Mouse (Mus musculus) gastrocnemius, adult 8-10 months (tissue): ENCODE measurements around the gene Rpap1. TPM values are rescaled to one million over a fixed set of nuclear protein-coding genes. Genes with fewer than 3 reads are reported as not detected.

ENCODE experiments used
- DNase-seq, 2 experiments: peaks; one replicate each; pipeline ENCODE4 v3.0.0; 2022; ENCODE audit warnings: low spot score in 2 of 2
- total RNA-seq, 4 experiments: library from RNA; stranded (reverse); gene quantifications; 2 replicates each; pipeline ENCODE4 v1.2.4; 2022

Gene Rpap1
- total RNA-seq, 4 experiments from 2014 or later, result 14.2 to 17.0 (median 16.2) TPM

DNA sequence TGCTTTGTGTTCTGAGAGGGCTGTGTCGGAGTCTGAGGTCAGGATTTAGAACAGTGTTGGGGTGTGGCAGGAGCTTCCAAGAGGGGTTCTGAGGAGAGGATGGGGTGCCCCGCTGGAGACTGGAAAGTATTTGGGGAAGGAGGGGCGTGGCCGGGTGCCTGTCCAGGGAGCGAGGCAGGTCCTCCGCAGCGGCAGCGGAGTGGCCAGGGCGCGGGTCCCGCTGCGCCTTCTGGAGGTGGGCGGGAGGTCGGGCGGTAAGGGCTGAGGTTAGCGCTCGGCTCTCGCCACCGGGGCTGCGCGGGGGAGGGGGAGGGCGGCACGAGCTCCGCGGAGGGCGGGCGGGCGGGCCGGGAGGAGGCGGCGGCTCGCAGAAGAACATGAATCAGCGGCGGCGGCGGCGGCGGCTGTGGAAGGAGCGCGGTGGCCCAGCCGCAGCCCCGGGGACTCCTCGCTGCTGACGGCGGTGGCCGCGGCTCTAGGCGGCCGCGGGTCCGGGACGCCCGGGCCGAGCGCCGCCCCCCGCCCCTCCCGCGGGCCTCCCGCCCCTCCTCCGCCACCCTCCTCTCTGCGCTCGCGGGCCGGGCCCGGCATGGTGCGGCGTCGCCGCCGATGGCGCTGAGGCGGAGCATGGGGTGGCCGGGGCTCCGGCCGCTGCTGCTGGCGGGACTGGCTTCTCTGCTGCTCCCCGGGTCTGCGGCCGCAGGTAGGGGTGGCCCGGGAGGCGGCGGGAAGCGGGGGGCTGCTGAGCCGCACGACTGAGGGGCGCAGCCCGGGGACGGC, 12.0 kb upstream of the Rpap1 start:
- DNase-seq, result no peak

DNA sequence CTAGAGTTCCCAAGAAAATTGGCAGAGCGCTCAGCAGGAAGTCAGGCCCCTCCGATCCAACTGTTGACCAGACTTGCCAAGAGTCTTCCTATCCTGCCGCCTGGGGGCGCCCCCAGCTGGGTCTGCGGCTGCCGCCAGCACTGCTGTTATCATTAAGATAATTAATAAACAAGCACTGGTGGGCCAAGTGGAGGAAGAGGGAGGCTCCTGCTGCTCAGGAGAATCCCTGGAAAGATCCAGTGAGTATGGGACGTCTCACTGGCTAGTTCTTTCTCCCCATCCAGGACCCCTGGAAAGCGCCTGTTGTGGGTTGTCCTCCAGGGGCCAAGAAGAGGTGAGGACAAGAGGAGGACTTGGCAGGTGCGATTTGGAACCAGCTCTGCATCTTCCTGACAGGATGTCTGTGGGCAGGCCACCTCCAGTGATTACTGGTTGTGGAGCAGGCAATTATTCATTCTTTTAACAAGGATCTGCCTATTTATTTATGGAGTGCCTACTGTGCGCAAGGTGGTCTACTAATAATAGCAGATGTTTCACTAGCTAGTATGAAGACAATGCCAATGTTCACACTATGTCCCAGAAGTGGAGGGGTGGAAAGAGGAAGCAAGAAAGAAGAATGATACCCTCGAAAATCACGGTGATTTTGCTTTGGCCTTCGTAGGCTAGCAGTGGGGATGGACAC, 11.1 kb upstream of the Rpap1 start:
- no peak for DNase-seq

DNA sequence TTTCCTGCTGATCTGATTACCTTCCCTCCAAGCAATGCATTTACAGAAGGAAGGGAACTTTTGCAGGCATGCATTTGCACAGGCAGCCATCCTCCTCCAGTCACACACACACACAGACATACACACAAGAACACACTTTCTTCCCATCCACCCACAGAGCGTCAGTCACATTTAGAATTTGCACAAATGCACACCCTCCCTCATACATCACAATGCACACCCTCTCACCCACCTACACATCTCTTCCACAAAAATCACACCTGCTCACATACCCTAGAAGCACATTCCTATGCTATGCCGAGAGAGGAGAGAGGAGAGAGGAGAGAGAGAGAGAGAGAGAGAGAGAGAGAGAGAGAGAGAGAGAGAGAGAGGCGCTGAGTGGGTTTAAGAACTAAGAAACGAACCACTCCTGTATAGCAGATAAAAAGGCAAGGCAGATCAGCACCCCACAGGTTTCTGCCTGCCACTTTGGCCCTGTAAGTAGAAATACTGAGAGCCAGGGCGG, 10.0 kb upstream of the Rpap1 start, which contains the start of gene Tyro3:
Gene Tyro3 (plus strand): TSS at position 455 of the 505 bp plus-strand sequence.
- DNase-seq, result no peak

DNA sequence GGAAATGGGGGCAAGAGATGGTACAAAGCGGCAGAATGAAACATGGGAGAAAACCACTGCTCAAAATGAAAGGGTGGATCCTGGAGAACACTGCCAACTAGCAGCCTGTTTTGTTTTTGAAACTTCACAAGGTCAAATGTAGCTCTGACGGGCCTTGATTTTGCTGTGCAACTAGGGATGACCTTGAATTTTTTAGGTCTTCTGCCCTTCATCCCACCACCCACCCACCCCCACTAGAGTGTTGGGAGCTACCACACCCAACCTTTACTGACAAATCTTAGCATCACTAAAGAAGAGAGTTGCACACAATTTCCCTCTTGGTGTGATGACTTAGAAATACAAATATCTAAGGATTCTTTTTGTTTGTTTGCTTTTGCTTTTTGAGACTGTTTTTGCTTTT, 2.7 kb upstream of the Rpap1 start:
- DNase-seq, result no peak

DNA sequence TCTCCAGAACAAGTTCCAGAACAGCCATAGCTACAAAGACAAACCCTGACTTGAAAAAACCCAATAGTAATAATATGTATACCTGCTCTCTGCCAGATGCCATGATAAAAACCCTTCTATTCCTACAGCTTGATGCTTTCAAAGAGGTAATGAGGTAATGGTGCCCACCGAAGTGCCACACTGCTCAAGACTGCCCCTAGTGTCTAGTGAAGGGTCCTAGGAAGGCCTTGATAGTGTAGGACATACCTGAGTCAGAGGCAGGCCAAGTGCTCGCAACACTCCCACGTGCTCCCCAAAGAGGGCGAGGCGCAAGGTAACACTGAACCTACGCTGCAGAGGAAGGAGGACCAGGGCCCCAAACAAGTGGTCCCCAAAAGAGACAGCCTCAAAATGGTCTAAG, 20.1 kb downstream of the Rpap1 start:
- DNase-seq, result no peak

DNA sequence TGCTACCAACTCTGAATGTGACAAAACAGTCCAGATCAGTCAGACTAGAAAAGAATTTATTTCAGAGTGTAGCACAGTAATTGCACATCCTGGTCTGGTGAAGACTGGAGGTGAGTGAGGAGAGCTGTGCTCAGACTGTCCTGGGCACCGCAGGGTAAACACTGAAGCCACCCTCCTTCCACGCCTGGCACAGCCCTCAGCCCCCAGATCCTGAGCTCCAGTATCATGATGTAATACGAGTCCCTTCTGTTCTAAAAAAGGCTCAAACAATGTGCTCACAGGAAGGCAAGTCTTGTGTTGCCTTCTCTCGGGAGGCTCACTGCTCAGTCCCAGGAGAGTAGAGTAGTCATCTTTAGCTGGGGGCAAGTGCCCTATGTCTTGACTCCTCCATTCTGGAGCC, 23.4 kb downstream of the Rpap1 start:
- no peak for DNase-seq

DNA sequence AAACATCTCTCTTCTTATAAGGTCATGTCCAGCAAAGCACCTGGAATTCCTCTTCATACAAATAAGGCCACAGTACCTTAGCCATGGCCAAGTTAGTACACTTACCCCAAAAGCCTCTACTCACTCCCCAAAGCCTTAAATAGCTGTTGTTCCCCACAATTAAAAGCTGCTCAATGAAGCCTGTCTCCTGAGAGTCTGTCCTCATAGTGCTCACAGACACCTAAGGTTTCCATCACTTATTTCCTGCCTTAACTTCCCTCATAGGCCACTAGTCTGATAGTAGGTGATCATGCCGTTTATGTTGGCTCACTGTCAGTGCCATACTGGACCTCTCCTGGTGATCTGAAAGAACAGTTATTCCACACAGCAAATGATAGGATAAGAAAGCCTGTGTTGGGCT, 25.1 kb downstream of the Rpap1 start:
- no peak for DNase-seq

DNA sequence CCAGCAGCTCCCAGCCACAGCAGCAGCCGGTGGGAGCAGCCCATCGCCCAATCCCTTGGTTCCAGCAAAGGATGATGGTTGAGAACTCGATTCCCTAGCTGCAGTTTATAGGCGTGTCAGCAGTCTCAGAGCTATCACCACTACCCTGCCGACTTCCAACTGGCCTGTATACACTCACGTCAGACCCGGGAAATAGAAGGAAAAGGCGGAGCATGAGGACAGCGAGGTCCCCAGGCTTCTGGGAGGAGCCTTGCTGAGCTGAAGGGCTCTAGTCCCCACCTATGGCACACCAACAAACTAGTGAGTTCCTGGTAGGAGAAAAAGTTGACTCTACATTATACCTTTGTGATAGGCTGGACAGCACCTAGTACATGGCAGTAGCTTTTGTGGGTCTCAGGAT, 27.1 kb downstream of the Rpap1 start, which contains the start of gene Ltk:
Gene Ltk (minus strand): TSS at position 181 of the 400 bp plus-strand sequence.
- no peak for DNase-seq

DNA sequence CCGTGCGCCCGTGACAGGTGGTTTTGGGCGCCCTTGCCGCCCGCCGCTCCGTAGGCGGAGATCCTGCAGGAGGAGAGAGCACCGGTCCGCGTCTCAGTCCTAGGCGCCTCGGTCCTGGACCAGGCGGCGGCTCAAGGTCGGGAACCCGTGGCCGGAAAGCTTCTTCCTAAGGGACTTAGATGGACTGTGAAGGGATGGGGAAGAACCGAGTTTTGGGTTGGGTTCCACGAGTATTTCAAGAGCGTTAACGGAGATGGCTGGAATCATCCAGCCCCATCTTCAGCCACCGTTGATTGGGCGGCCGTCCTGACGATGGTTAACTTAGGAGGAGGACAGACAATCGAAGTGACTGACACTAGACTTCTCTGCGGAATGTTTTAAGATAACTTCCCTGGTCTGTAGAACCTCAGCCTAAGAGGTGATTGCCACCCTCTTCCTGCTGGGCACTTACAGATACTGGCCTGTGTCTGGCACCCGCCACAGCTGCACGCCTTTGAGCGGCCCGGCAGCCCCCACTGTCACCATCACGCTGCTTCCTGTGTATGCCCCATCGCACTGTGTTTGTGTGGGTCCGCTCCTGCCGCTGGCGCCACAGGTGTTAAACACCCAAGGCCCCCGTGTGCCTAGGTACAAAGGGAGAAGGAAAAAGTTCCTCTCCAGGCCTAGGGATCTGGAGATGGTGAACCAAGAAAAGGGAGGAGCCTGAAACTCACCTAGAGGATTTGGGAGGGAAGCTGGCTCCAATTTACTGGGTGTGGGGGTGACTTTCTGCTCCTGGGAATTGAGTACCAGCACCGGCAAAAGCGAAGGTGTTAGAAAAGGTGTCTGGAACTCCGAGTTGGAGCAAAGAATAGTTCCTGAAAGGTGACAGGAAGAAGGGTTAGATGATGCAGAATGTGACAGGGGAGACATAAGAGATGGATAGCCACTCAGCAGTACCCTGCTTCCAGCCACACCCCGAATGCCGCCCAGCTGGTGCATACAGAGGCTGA, 28.2 kb downstream of the Rpap1 start:
- DNase-seq, result no peak

DNA sequence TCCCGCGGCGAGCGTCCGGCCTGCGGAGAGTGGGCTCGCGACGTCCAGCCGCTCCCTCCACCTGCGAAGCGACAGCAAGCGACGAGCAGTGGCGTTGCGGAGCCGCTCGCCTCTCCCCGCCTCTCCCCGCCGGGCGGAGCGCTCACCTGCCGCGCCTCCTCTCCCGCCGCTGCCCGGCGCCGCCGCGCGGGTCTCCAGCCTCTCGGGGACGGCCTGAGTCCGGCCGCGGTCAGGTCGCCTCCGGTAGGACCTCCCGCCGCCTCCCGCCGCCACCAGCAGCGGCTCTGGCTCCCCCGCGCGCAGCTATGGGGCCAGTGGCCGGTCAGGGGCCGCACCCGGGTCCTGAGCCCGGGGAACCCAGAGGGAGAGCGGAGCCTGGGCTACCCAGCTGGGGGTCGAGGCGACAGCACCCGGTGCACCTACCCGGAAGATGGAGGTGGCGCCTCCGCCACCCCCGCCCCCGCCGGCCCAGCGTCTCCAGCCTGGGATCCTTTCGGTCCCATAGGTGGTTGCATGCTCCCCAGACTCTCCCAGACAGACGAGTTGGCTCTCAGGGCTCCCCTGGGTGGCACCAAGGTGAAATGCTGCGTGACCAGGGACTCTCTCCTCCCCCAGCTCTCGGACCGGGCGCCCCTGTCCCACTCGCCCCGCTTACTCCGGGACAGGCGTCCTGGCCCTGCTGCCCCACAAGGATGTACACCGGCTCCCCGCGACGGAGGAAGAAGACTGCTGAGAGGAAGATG, 29.1 kb downstream of the Rpap1 start:
- DNase-seq, result no peak

DNA sequence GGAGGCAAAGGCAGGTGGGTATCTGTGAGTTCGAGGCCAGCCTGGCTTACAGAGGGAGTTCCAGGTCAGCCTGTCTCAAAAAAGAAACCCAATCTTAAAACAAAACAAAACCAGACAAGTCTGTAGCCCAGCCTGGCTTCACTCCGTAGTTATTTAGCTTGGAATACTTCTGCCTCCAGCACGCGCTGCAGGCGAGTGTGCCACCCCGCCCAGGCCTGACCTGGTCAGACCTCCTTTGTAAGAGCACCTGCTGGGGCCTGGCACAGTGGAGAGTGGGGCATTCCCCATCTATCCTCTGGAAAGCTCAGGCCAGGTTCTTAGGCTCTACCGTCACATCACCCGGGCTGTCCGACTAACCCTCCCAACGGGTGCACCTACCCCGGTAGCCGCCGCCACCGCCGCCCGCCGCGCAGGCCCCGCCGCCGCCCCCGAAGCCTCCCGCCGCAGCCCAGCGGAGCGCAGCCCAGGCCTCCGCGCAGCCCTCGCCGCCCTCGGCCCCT, 29.7 kb downstream of the Rpap1 start:
- DNase-seq, result no peak

DNA sequence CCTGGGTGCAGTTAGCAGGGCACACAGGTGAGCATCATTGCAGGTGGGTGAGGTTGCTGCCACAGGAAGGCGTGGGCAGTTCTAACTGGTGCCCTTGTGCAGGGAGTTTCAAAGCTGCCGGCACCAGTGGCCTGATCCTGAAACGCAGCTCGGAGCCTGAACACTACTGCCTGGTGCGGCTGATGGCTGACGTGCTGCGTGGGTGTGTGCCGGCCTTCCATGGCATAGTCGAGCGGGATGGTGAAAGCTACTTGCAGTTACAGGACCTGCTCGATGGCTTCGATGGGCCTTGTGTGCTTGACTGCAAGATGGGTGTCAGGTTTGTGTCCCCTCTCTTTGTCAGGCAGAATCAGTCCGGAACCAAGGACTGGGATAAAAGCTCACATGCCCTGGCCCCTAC, 38.1 kb downstream of the Rpap1 start:
- no peak for DNase-seq

DNA sequence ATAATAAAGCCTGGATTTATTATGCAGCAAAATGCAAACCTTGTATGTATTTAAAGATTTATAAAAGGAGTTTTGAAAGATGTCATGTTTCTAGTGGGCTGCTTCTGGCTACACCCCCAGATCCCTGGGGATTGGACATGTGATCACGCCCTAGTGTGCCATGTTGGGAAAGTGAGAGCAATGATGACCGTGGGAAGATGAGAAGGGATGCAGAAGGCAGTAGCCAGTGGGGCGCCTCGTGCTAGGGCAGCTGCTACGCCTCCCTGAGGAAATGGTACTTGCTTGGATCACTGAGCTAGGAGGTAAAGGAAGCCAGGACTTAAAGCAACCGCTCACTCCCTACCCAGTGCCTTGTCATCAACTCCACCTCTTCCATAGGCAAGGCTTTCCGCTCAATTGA, 39.8 kb downstream of the Rpap1 start:
- no peak for DNase-seq

DNA sequence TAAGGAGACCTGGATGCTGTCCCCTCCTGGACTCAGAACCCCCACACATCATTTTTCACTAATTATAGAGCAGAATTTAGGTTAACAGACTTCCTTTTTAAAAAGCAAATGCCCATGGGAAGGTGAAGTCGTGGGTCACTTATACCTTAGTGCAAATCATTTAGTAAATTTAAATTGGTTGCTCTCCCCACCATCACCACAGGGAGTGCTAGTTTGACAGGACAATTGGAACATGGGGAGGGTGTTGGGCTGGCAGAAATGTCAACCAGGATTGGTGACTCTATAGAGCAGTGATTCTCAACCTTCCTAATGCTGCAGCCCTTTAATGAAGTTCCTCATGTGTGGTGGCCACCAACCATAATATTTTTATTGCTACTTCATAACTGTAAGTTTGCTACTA, 42.1 kb downstream of the Rpap1 start:
- no peak for DNase-seq

DNA sequence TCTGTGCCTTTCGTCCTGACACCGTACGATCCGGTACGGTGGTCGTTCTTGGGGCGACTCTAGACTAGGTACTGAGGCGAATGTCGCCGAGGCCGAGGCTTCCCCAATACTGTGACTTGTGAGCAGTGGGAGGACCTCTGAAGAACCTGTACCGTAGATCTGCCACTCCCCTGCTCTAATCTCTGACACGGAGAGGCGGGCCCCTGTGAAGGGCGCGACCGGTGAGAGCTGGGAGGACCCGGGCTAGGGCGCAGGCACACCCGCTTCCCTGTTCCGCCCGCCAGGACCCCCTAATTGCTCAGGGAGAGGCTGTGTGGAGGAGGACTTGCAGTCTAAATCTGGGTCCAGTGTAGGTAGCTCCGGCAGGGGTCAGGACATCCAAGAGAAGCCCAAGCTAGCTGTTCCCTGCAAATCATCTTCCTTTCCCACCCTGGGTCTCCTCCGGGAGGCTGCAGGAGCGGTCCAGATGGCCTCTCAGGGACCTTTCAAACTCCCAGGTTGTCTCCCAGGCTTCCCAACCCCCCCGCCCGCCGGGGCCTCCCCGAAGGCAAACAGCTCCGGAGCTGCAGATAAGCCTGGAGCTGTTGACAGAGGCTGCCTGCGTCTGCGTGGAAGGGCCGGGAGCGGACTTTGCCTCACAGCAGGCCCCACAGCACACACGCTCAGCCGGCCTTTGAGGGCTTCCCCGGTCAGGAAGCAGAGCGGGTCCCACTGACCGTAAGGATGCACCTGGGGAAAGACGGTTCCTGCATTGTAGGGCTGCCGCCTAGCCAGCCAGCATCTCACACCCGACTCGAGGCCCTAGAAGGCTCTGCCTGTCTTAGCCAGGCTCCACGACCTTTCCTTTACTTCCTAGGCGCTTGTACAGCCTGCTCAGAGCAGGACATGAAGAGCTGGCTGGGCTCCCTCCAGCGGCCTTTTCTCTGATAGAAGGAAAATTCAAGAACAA, 42.9 kb downstream of the Rpap1 start:
- DNase-seq, result no peak

DNA sequence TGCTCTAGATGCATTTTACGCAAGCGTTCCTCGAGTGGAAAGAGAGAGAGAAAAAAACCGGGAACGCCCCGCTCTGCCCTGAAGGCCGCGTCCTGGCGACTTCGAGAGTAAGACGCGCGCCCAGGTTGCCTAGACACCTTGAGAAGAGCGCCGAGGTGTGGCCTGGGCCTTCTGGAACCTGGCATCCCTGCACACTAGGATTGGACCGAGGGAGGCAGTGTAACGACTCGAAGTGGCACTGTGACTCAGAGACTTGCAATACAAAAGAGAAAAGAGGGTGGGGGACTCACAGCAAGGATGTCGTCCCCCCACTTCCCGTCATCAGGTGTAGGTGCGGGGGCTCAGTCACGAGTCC, 43.6 kb downstream of the Rpap1 start:
- DNase-seq, result no peak

DNA sequence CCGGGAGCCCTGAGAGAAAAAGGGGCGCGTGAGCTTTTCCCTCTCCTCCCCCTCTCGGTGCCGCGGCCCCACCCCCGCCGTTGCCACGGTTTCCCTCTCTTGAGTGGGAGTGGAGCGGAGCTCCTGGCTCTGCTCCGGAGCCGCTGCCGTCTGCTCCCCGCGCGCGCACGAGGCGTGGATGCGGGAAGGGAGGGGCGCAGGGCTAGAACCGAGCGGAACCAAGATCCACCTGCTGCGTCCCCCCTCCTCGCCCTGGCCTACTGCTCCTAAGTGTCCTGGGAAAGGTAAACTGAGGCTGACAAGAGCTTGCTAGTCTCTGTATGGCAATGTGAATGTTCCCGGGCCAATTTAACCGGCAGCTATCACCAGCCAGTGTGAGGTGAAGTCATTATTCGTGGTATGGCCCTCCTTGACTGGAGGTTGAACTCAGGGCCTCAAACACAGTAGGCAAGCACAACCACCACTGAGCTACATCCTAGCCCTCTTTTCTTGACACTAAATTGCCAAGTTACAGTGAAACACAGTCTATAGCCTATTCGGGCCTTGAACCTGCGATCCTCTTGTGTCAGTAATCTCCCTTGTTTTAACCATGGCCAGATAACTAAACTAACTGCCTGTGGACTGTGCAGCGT, 44.0 kb downstream of the Rpap1 start:
- no peak for DNase-seq

DNA sequence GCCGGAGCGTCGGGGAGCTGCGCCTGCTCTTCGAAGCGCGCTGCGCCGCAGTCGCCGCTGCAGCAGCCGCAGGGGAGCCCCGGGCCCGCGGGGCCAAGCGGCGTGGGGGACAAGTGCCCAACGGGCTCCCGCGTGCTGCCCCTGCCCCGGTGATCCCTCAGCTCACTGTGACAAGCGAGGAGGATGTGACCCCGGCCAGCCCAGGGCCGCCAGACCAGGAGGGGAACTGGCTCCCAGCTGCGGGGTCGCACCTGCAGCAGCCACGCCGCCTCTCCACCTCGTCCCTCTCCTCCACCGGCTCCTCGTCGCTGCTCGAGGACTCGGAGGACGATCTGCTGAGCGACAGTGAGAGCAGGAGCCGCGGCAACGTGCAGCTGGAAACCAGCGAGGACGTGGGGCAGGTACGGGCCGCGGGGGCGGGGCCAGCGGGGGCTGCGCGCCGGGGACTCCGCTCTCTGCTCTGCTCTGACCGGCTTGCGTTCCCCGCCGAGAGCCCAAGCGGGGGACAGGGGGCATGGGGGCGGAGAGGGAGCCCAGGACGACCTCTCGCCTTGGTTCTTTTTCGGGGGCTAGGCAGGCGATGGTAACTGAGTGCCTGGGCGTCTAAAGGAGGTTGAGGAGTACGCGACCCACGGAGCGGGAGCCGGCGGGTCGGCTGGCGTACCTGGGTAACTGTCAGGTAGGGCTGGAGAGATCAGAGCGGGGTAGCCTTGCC, 44.7 kb downstream of the Rpap1 start:
- DNase-seq, result no peak
